Mouse (Mus musculus) stomach, postnatal 0 days (tissue): Measurements from ENCODE around the gene Zdhhc22. TPM values are rescaled to one million over a fixed set of nuclear protein-coding genes. Genes with fewer than 3 reads are reported as not detected.

Experiments
- ATAC-seq: fragments of 200-750 bp; cut with Nextera tagmentation; 2 replicates; pipeline ENCODE4 v1.8.0; 2017; ENCODE audit not compliant: low FRiP score, low TSS enrichment
- DNase-seq: peaks from one replicate; pipeline ENCODE4 v3.0.0-alpha.2; 2016; ENCODE audit warnings: low spot score
- H3K27ac ChIP-seq: fragments of 300-500 bp; sonication (generic); replicated peaks from 2 replicates; pipeline ENCODE4 v1.5.1; 2014; ENCODE audit warnings: mild to moderate bottlenecking, control low read depth
- H3K27me3 ChIP-seq: fragments of 300-500 bp; sonication (generic); 2 replicates; pipeline ENCODE4 v1.6.1; 2014; ENCODE audit warnings: low read length; ENCODE audit not compliant: control insufficient read depth, insufficient read depth
- H3K36me3 ChIP-seq: fragments of 300-500 bp; sonication (generic); 2 replicates; pipeline ENCODE4 v1.6.1; 2014; ENCODE audit warnings: low read length, mixed read lengths; ENCODE audit not compliant: control insufficient read depth, insufficient read depth
- H3K4me1 ChIP-seq: fragments of 300-500 bp; sonication (generic); replicated peaks from 2 replicates; pipeline ENCODE4 v1.6.1; 2014; ENCODE audit warnings: antibody characterized with exemption; ENCODE audit not compliant: control insufficient read depth, insufficient read depth
- H3K4me2 ChIP-seq: fragments of 300-500 bp; sonication (generic); replicated peaks from 2 replicates; pipeline ENCODE4 v1.6.1; 2014; ENCODE audit warnings: low read depth, mild to moderate bottlenecking, control low read depth, moderate library complexity
- H3K4me3 ChIP-seq: fragments of 300-500 bp; sonication (generic); 2 replicates; pipeline ENCODE4 v1.5.1; 2014; ENCODE audit warnings: low read depth, low read length, control low read depth
- H3K9ac ChIP-seq: fragments of 300-500 bp; sonication (generic); 2 replicates; pipeline ENCODE4 v1.6.1; 2014; ENCODE audit warnings: mild to moderate bottlenecking, low read length, control low read depth, mixed read lengths
- H3K9me3 ChIP-seq: fragments of 300-500 bp; sonication (generic); 2 replicates; pipeline ENCODE4 v1.6.1; 2016; ENCODE audit warnings: low read length; ENCODE audit not compliant: control insufficient read depth
- CTCF ChIP-seq: IDR thresholded peaks from 2 replicates; pipeline ENCODE4 v1.5.1; 2016; ENCODE audit warnings: antibody characterized with exemption, low read depth, mild to moderate bottlenecking, moderate library complexity
- WGBS: fragments of 180-500 bp; shearing (Covaris S2); extraction: QIAGEN DNeasy Blood & Tissue Kit; methylation state at CpG from one replicate; pipeline ENCODE4 v1.1.7; 2014; 5-methylcytosine and 5-hydroxymethylcytosine counted together
- microRNA-seq: library from miRNA; unstranded; fragments of <30 nt; microRNA quantifications from one replicate; pipeline ENCODE4, GENCODE M21; 2016
- polyA plus RNA-seq: library from polyadenylated mRNA; unstranded; fragments of >200 nt; fragmentation: Nextera tagmentation; extraction: Ambion mirVana; gene quantifications from 2 replicates; pipeline ENCODE4 v1.2.1, GENCODE M21; 2015

The Zdhhc22 gene
- polyA plus RNA-seq, 1 experiment from 2014 or later: 0.53 TPM

- Histone ChIP-seq H3K9ac (no peak overlapping the region), H3K4me2 (no peak overlapping the region), H3K4me1 (peaks cover 2% of the 10 kb centered on the region; the same call in 1 of the 2 replicates), H3K27ac (no peak overlapping the region), H3K36me3 (no peaks in the 10 kb centered on the region), H3K9me3 (no peaks in the 10 kb centered on the region), H3K27me3 (no peaks in the 10 kb centered on the region), H3K4me3 (no peak overlapping the region)
- ATAC-seq (no peak), DNase-seq (no peak)
- WGBS: 78% methylated on average over 6 of the region's 6 CpGs
- TF ChIP-seq CTCF: no peak
Measured at GRCm38 (mm10) chr12:86930934-86931729, 59.1 kb downstream of the Zdhhc22 start.

Small RNA genes within 50 kb of the gene (microRNA-seq; reads per million reads assigned to microRNA genes)
- not detected for gene Gm25847

Other genes with a start within 250 kb of the Zdhhc22 start
- gene Irf2bpl, start 105.6 kb downstream of the Zdhhc22 start, polyA plus RNA-seq: 19.1 and 19.8 TPM in 2 replicates
- 10.1 and 10.8 TPM in 2 replicates for gene Cipc, start 43.4 kb downstream of the Zdhhc22 start, polyA plus RNA-seq
- gene Tmem63c, start 30.9 kb upstream of the Zdhhc22 start, polyA plus RNA-seq: 0.72 and 0.74 TPM in 2 replicates
- 11.1 and 11.8 TPM in 2 replicates for gene Ngb, start 112.1 kb upstream of the Zdhhc22 start, polyA plus RNA-seq
- 23.6 and 31.3 TPM in 2 replicates for gene Gstz1, start 156.7 kb upstream of the Zdhhc22 start, polyA plus RNA-seq
- 4.4 and 4.8 TPM in 2 replicates for gene Pomt2, start 157.5 kb upstream of the Zdhhc22 start, polyA plus RNA-seq
- 0.85 and 1.0 TPM in 2 replicates for gene Samd15, start 209.3 kb upstream of the Zdhhc22 start, polyA plus RNA-seq
- 1.1 TPM in 2 replicates for gene Tmed8, start 210.0 kb upstream of the Zdhhc22 start, polyA plus RNA-seq
- gene Noxred1, start 248.3 kb upstream of the Zdhhc22 start, polyA plus RNA-seq: 0.11 TPM in 1 of 2 replicates, not detected in the other